Mouse (Mus musculus) neural tube, postnatal 0 days (tissue): ENCODE data around the gene Lmx1a. TPM values are rescaled to one million over a fixed set of nuclear protein-coding genes. Genes with fewer than 3 reads are reported as not detected.

Source experiments
- polyA plus RNA-seq: library from polyadenylated mRNA; unstranded; fragments of >200 nt; fragmentation: Nextera tagmentation; extraction: Ambion mirVana; gene quantifications from 2 replicates; pipeline ENCODE4 v1.2.1, GENCODE M21; 2015

Gene Lmx1a
- 0.28 and 0.55 TPM in 2 replicates for polyA plus RNA-seq

GRCm38 (mm10) chr1:167689232-167689261 is at the start of gene Lmx1a:
Gene Lmx1a, plus strand, starts transcription at chr1:167689237.

Other genes starting within 250 kb of the Lmx1a start
- 0.41 and 0.53 TPM in 2 replicates for gene Lrrc52, start 222.5 kb upstream of the Lmx1a start, polyA plus RNA-seq
- gene Rxrg, start 90.9 kb upstream of the Lmx1a start, polyA plus RNA-seq, result 23.5 and 28.6 TPM in 2 replicates